Mouse (Mus musculus) T-helper 17 cell (primary cell): ENCODE data around the gene Exoc4.

Source experiments
- in situ Hi-C, 2 experiments: fragments of 300-600 bp; cut with MboI, MseI; formaldehyde crosslinking; loops; 1 replicate in 1 of 2; 2 replicates in 1 of 2; pipeline ENCODE4 v1.15.1; 2025; ENCODE audit warnings: high pct_unique_total_duplicates in 2 of 2

The Exoc4 gene

GRCm38 (mm10) chr6:33836048-33836780 lies 587.3 kb downstream of the Exoc4 start:
- in situ Hi-C loops = loop anchor here in 1 of 2 experiments (10.0 kb wide), 1 partner anchor 1819 kb away; no protein-coding TSS in a partner anchor

GRCm38 (mm10) chr6:33842901-33843300 lies 594.0 kb downstream of the Exoc4 start:
- in situ Hi-C loops = no loop called here

- in situ Hi-C loops = no loop called here
Observed at GRCm38 (mm10) chr6:33859049-33859448, 610.2 kb downstream of the Exoc4 start.

- in situ Hi-C loops = no loop called here
Observed at GRCm38 (mm10) chr6:33865752-33866151, 616.9 kb downstream of the Exoc4 start.

GRCm38 (mm10) chr6:33866901-33867580 lies 618.2 kb downstream of the Exoc4 start:
- in situ Hi-C loops = no loop called here

- in situ Hi-C loops = no loop called here
Observed at GRCm38 (mm10) chr6:33869251-33869650, 620.4 kb downstream of the Exoc4 start.

- in situ Hi-C loops = no loop called here
Observed at GRCm38 (mm10) chr6:33870468-33871142, 621.7 kb downstream of the Exoc4 start.

GRCm38 (mm10) chr6:33871286-33871685 lies 622.4 kb downstream of the Exoc4 start:
- in situ Hi-C loops = no loop called here

- in situ Hi-C loops = no loop called here
Observed at GRCm38 (mm10) chr6:33872192-33872591, 623.3 kb downstream of the Exoc4 start.

- in situ Hi-C loops = no loop called here
Observed at GRCm38 (mm10) chr6:33873000-33873399, 624.1 kb downstream of the Exoc4 start.

GRCm38 (mm10) chr6:33874291-33875014 lies 625.6 kb downstream of the Exoc4 start:
- in situ Hi-C loops = no loop called here

GRCm38 (mm10) chr6:33884141-33884683 lies 635.3 kb downstream of the Exoc4 start:
- in situ Hi-C loops = no loop called here

- in situ Hi-C loops = no loop called here
Observed at GRCm38 (mm10) chr6:33886941-33887340, 638.1 kb downstream of the Exoc4 start.

GRCm38 (mm10) chr6:33890926-33891325 lies 642.0 kb downstream of the Exoc4 start:
- in situ Hi-C loops = no loop called here

GRCm38 (mm10) chr6:33892142-33892541 lies 643.3 kb downstream of the Exoc4 start:
- in situ Hi-C loops = no loop called here

- in situ Hi-C loops = no loop called here
Observed at GRCm38 (mm10) chr6:33899973-33900372, 651.1 kb downstream of the Exoc4 start.

- in situ Hi-C loops = no loop called here
Observed at GRCm38 (mm10) chr6:33900615-33901014, 651.7 kb downstream of the Exoc4 start.

GRCm38 (mm10) chr6:33905099-33905498 lies 656.2 kb downstream of the Exoc4 start:
- in situ Hi-C loops = no loop called here

GRCm38 (mm10) chr6:33910671-33911070 lies 661.8 kb downstream of the Exoc4 start:
- in situ Hi-C loops = no loop called here

GRCm38 (mm10) chr6:33913072-33913471 lies 664.2 kb downstream of the Exoc4 start:
- in situ Hi-C loops = no loop called here

GRCm38 (mm10) chr6:33913486-33913885 lies 664.6 kb downstream of the Exoc4 start:
- in situ Hi-C loops = no loop called here
